Comparison of ENCODE assay signal across 40 mouse cellular contexts in the genomic region with DNA sequence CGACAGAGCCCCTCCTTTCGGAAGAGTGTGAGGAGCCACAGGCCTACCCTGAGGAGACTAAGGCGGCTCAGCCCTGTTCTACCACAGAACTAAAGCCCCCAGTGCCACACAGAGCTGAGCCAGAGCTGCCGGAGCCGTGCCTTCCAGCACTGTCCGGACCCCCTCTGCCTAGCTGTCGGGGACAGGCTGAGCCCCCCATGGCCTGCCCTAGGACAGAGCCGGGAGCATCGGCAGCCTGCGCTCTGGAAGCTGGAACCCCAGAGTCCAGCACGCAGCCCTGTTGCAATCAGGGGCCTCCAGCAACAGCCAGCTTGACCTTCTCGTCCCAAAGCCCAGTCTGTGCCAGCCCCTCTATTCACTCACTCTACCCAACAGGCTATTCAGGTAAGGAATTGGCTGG. TPM values are rescaled to one million over a fixed set of nuclear protein-coding genes. Genes with fewer than 3 reads are reported as not detected.
"Had no signal": no experiment of that assay in that cellular context is flagged by ENCODE, and none has a peak within 500 bp of the region (broad histone marks: within the 10 kb centered on the region; RNA-seq: fewer than 3 reads in every experiment).

No protein-coding gene starts in this region.

- H3K4me2 ChIP-seq: heart, embryonic 12.5 days; heart, embryonic 13.5 days; heart, embryonic 15.5 days; hindbrain, embryonic 12.5 days; hindbrain, embryonic 13.5 days; hindbrain, embryonic 14.5 days; hindbrain, embryonic 15.5 days; intestine, embryonic 15.5 days; kidney, embryonic 15.5 days had no signal

- DNase-seq: heart, postnatal 10 days; heart, postnatal 14 days; kidney, adult 11 months; kidney, adult 18-20 months; kidney, adult 2 months; kidney, adult 8-10 months; kidney, adult 9 months; kidney, postnatal 10 days; kidney, postnatal 14 days; kidney, postnatal 25 days; kidney, postnatal 36 days; kidney, postnatal 4 days; layer of hippocampus, adult 9-11 months; layer of hippocampus, postnatal 36 days had no signal

- H3K4me3 ChIP-seq: heart, embryonic 10.5 days; heart, embryonic 12.5 days; heart, embryonic 13.5 days; heart, embryonic 15.5 days; hindbrain, embryonic 10.5 days; hindbrain, embryonic 12.5 days; hindbrain, embryonic 13.5 days; hindbrain, embryonic 15.5 days; intestine, embryonic 15.5 days; kidney, embryonic 15.5 days; layer of hippocampus, adult 2 months; left cerebral cortex, adult 2 months had no signal

- ATAC-seq: hindbrain, embryonic 16.5 days; hindbrain, postnatal 0 days; inflammation-experienced regulatory T-cells, adult 6 months; intestine, embryonic 15.5 days; intestine, embryonic 16.5 days; intestine, postnatal 0 days had no signal

- H3K4me1 ChIP-seq: hindbrain, embryonic 15.5 days had no signal

- H3K27ac ChIP-seq: heart, embryonic 10.5 days; heart, embryonic 13.5 days; heart, embryonic 15.5 days; hindbrain, embryonic 10.5 days; hindbrain, embryonic 12.5 days; hindbrain, embryonic 13.5 days; hindbrain, embryonic 14.5 days; hindbrain, embryonic 15.5 days; hindbrain, postnatal 0 days; intestine, embryonic 15.5 days; kidney, embryonic 15.5 days; kidney, postnatal 0 days; layer of hippocampus, adult 2 months; left cerebral cortex, adult 2 months had no signal

- H3K9ac ChIP-seq: heart, embryonic 12.5 days; heart, embryonic 13.5 days; heart, embryonic 15.5 days; hindbrain, embryonic 12.5 days; hindbrain, embryonic 13.5 days; hindbrain, embryonic 14.5 days; hindbrain, embryonic 15.5 days; intestine, embryonic 15.5 days; kidney, embryonic 15.5 days had no signal

- H3K9me3 ChIP-seq: heart, embryonic 10.5 days; heart, embryonic 12.5 days; heart, embryonic 13.5 days; heart, embryonic 15.5 days; hindbrain, embryonic 10.5 days; hindbrain, embryonic 12.5 days; hindbrain, embryonic 13.5 days; hindbrain, embryonic 15.5 days; intestine, embryonic 15.5 days; kidney, embryonic 15.5 days had no signal

- H3K36me3 ChIP-seq: hindbrain, embryonic 13.5 days; hindbrain, embryonic 15.5 days had no signal

RNA-seq across cellular contexts. Expression of gene C1ql4, which starts 5.3 kb away (rescaled TPM):
- total RNA-seq: heart, postnatal 10 days; heart, postnatal 14 days; heart, postnatal 25 days; hematopoietic stem cell, adult 5-6 weeks; layer of hippocampus, adult 18-20 months; layer of hippocampus, adult 2 months; layer of hippocampus, postnatal 25 days; left cerebral cortex, adult 18-20 months; left cerebral cortex, adult 2 months; left cerebral cortex, adult 8-10 months had no signal
- polyA plus RNA-seq: inflammation-experienced regulatory T-cells, adult 6 months; large intestine, adult 2 months had no signal

RNA-seq across cellular contexts. Expression of gene Troap, which starts 7.9 kb away (rescaled TPM):
- total RNA-seq: left cerebral cortex, adult 18-20 months had no signal

RNA-seq across cellular contexts. Expression of gene Dnajc22, which starts 10.6 kb away (rescaled TPM):
- total RNA-seq: hematopoietic stem cell, adult 5-6 weeks; left cerebral cortex, adult 18-20 months had no signal
- polyA plus RNA-seq: inflammation-experienced regulatory T-cells, adult 6 months had no signal

RNA-seq across cellular contexts. Expression of gene Prph, which starts 27.3 kb away (rescaled TPM):
- total RNA-seq: hematopoietic stem cell, adult 5-6 weeks had no signal
- polyA plus RNA-seq: inflammation-experienced regulatory T-cells, adult 6 months had no signal

RNA-seq across cellular contexts. Expression of gene Spats2, which starts 43.4 kb away (rescaled TPM):
- total RNA-seq: hematopoietic stem cell, adult 5-6 weeks had no signal
